Comparison of ENCODE assay signal across 7 mouse cellular contexts in the genomic region with DNA sequence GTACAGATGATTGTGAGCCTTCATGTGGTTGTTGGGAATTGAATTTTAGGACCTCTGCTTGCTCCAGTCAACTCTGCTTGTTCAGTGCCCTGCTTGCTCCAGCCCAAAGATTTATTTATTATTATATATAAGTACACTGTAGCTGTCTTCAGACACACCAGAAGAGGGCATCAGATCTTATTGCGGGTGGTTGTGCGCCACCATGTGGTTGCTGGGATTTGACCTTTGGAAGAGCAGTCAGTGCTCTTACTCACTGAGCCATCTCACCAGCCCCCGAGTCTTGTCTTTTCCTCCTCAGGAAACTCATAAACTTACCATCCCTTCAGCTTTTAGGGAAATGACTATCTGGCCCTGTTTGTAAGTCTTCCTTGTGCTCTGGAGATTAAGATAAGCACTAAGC. TPM values are rescaled to one million over a fixed set of nuclear protein-coding genes. Genes with fewer than 3 reads are reported as not detected.
DNase-seq lines count a peak whose midpoint lies in the region; ATAC-seq and TF ChIP-seq lines count a peak whose summit lies in the region.
"Not testable (repeated sequence)": the region's sequence is repeated elsewhere in the genome, so short reads cannot be mapped to it uniquely, and the experiment has no call there.

No protein-coding gene starts in this region.

- peak; percentile 9; the same call in 1 of the 2 replicates for TF ChIP-seq CTCF in E14TG2a.4 (conservative IDR thresholded peaks at IDR 0.05; ENCODE audit: low read length)
- peak; percentile 62 for TF ChIP-seq CTCF in hindbrain, postnatal 0 days (IDR thresholded peaks at IDR 0.05; ENCODE audit: low read depth)
- TF ChIP-seq CTCF in lung, embryonic 14.5 days (IDR thresholded peaks at IDR 0.05; ENCODE audit: low read depth), result peak; percentile 45

- H3K36me3 ChIP-seq in E14TG2a.4 (ENCODE audit: insufficient read depth, low read length), result peaks cover 31% of the 10 kb centered on the region
- H3K36me3 ChIP-seq in forebrain, embryonic 11.5 days (ENCODE audit: control insufficient read depth, insufficient read depth, low read length); hindbrain, postnatal 0 days (ENCODE audit: insufficient read depth, low read length); lung, embryonic 14.5 days (ENCODE audit: insufficient read depth): not testable (repeated sequence)

- not testable (repeated sequence) for H3K27ac ChIP-seq in forebrain, embryonic 11.5 days (ENCODE audit: low read depth, low read length); hindbrain, postnatal 0 days; lung, embryonic 14.5 days (ENCODE audit: low read depth)

- not testable (repeated sequence) for H3K27me3 ChIP-seq in E14TG2a.4 (ENCODE audit: insufficient read depth, low read length); forebrain, embryonic 11.5 days (ENCODE audit: control insufficient read depth, insufficient read depth, low read length); hindbrain, postnatal 0 days (ENCODE audit: insufficient read depth, low read length); lung, embryonic 14.5 days (ENCODE audit: insufficient read depth, low read length)

- H3K9me3 ChIP-seq in E14TG2a.4 (ENCODE audit: low read length); forebrain, embryonic 11.5 days (ENCODE audit: control insufficient read depth, low read length); hindbrain, postnatal 0 days (ENCODE audit: low read length); lung, embryonic 14.5 days (ENCODE audit: low read depth, low read length): not testable (repeated sequence)

- not testable (repeated sequence) for H3K4me3 ChIP-seq in E14TG2a.4 (replicated peaks; ENCODE audit: low read length); forebrain, embryonic 11.5 days (ENCODE audit: low read depth, low read length); hindbrain, postnatal 0 days (ENCODE audit: low read length); lung, embryonic 14.5 days (ENCODE audit: low read depth, low read length)

- H3K4me2 ChIP-seq in forebrain, embryonic 11.5 days (ENCODE audit: low read depth, low read length, severe bottlenecking); hindbrain, postnatal 0 days (ENCODE audit: low read depth, low read length); lung, embryonic 14.5 days: not testable (repeated sequence)

- ATAC-seq in forebrain, embryonic 11.5 days (replicated peaks; ENCODE audit: low FRiP score); hindbrain, postnatal 0 days; lung, embryonic 14.5 days (ENCODE audit: insufficient read depth): not testable (repeated sequence)

- DNase-seq in ZHBTc4 (ENCODE audit: low read depth, low spot score), result peak; percentile 47
- peak; percentile 46 for DNase-seq in forebrain, embryonic 11.5 days (ENCODE audit: low spot score)
- DNase-seq in hindbrain, postnatal 0 days (ENCODE audit: low spot score), result peak; percentile 24
- peak; percentile 30 to 31 for DNase-seq in kidney, postnatal 25 days
- not testable (repeated sequence) for DNase-seq in lung, embryonic 14.5 days
- peak; percentile 32 for DNase-seq in thymus, postnatal 4 days

- WGBS in forebrain, embryonic 11.5 days, result 57% methylated on average over 3 of the region's 3 CpGs
- WGBS in hindbrain, postnatal 0 days, result 59% methylated on average over 3 of the region's 3 CpGs
- WGBS in lung, embryonic 14.5 days, result 38% methylated on average over 3 of the region's 3 CpGs

- H3K9ac ChIP-seq in forebrain, embryonic 11.5 days (ENCODE audit: low read length); hindbrain, postnatal 0 days (replicated peaks; ENCODE audit: low read length); lung, embryonic 14.5 days: not testable (repeated sequence)

- H3K4me1 ChIP-seq in E14TG2a.4 (replicated peaks; ENCODE audit: low read depth, low read length), result peaks cover 46% of the 10 kb centered on the region
- not testable (repeated sequence) for H3K4me1 ChIP-seq in forebrain, embryonic 11.5 days (replicated peaks; ENCODE audit: control insufficient read depth, insufficient read depth, low read length); hindbrain, postnatal 0 days (ENCODE audit: insufficient read depth, low read length); lung, embryonic 14.5 days (ENCODE audit: insufficient read depth)

RNA-seq across cellular contexts. Expression of a gene that starts 40.2 kb away (rescaled TPM):
- polyA plus RNA-seq in forebrain, embryonic 11.5 days (2014; fragmentation: Nextera tagmentation; extraction: Ambion mirVana), result 15.1 and 15.2 TPM in 2 replicates
- total RNA-seq in hindbrain, postnatal 0 days (2014; rRNA removed), result 29.3 and 30.4 TPM in 2 replicates
- 5.1 and 5.9 TPM in 2 replicates for polyA plus RNA-seq in hindbrain, postnatal 0 days (2015; fragmentation: Nextera tagmentation; extraction: Ambion mirVana)
- 13.3 and 15.3 TPM in 2 replicates for polyA plus RNA-seq in lung, embryonic 14.5 days (2014; fragmentation: Nextera tagmentation; extraction: Ambion mirVana)

Comparison
In these comparisons a context has a peak if more than half of its experiments do, and no peak if none do; other contexts are left out.
1. CTCF ChIP-seq: peak in every context shown above with its lines; median percentile 62 in hindbrain, postnatal 0 days; 45 in lung, embryonic 14.5 days; 9 in E14TG2a.4.